Mouse (Mus musculus): ENCODE results near the gene Hhex. TPM values are rescaled to one million over a fixed set of nuclear protein-coding genes. Genes with fewer than 3 reads are reported as not detected.

Gene Hhex
- polyA plus RNA-seq, 1 experiment, result 427 TPM

DNA sequence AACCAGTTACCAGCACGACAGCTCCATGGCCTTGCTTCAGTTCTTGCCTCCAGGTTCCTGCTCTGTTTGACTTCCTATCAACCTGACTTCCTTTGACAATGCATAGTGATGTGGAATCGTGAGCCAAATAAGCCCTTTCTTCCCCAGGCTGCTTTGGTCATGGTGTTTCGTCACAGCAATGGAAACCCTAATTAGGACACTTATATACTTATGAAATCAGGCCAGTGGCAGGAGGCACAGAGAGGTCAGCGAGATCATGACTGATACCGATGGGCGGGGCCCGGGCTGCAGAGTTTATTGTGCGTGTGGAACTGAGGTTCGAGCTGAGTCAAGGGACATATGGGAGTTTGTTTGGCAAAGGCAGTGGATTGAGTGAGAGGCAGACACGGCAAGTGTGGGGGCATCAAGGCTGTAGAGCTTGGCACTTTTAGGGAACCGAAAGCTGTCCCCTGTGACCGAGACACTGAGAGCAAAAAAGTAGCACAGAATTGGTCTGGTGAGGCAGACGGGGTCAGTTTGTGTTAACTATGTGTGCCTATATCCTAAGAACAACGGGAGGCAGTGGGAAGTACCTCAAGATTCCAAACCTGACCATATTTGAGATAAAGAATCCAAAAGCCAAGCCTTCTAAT is 48.1 kb downstream of the Hhex start:
- TF ChIP-seq GATA1 (IDR thresholded peaks at IDR 0.05; ENCODE audit: low read length), result no peak

DNA sequence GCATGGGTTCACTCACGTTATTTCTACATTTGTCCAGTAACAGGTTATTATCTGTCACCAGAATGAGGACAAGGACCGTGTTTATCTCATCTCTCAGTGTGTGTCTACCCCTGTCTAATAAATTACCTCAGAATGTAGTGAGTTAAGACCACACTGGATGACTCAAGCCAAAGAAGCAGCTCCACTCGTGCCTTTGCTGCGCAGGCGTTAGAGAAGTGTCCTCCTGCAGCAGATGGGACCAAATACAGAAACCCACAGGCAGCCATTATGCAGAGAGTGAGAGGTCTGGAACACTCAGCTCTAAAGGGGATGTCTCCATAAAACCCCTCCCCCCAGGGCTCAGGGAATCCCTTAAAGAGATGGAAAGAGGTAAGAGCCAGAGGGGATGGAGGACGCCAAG is 50.2 kb downstream of the Hhex start:
- no peak for TF ChIP-seq GATA1 (IDR thresholded peaks at IDR 0.05; ENCODE audit: low read length)

DNA sequence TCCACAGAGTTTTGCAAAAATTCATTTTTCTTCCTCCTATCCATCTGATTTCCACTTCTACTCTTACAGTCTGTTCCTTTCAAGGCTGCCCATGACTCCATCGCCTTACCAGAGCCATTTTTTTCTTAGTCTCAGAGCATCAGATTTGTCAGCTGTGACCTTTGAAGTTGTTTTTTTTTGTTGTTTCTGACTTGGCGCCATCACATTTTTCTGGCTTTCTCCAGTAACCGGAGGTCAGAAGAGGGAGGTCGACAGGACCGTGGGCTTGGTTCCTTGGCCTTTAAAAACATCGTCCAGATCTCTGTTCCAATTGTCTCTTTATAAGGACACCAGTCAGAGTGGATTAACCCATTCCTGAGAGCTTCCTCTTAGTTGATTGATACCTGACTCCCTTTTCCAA is 52.2 kb downstream of the Hhex start:
- no peak for TF ChIP-seq GATA1 (IDR thresholded peaks at IDR 0.05; ENCODE audit: low read length)

DNA sequence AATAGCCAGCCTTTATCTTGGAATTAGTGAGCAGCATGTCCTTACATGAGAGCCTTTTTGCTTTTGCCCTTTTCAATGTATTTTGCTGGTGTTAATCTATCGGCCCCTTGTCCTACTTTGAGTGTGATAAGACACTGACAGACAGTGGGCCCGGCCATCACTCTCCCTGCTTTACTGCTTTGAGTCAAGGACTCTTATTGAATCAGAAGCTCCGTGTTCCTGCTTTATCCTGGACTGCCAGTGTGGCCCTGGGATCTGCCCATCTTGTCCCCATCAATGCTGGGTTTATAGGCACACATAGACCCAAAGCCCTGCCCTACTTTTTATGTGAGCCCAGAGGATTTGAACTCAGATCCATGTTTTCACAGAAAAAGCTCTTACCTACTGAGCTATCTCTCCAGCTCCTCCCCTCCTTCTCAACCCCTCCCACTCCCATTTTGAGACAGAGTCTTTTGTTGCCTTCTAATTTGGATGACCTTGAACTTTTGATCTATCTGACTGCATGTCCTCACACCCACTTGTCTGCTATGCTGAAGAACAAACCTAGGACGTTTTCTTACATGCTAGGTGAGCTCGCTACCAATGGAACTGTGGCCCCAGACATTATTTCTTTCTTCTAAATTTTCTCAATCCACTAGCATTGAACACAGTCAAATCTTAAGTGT is 53.3 kb downstream of the Hhex start:
- TF ChIP-seq GATA1 (IDR thresholded peaks at IDR 0.05; ENCODE audit: low read length), result no peak

DNA sequence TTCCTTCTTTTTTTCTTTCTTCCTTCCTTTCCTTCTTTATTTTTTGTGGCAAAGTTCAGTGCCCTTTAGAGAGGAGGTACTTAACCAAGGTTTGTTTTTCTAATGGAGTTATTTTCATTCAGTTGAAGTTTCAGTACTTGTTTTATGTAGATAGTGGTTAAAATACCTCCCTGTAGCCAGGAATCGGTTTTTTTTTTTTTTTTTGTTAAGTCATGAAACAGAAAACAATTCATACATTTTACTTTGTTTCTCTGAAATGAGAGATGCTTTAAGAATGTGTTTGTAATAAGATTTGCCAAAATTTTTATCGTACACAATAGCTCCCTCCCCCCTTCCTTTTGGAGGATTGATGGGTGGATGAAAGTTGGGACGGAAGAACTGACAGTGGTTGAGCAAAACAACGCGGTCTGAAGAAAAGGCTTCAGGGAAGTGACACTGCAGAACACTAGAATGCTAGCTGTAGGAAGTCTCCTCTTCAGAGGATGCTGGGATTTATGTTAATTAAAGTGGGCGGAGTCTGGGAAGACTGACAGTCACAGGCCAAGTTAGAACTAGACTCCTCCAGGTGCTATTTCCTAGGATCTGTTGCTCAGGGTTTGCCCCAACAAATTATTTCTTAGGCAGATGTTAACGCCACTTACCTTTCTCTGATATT is 54.1 kb downstream of the Hhex start:
- no peak for TF ChIP-seq GATA1 (IDR thresholded peaks at IDR 0.05; ENCODE audit: low read length)

Other genes starting within 250 kb of the Hhex start
- gene March5, start 227.3 kb upstream of the Hhex start, polyA plus RNA-seq (2012), result 80.3 and 94.2 TPM in 2 replicates
- gene Cpeb3, start 226.2 kb upstream of the Hhex start, polyA plus RNA-seq (2012), result 1.7 TPM in 2 replicates
- gene Ide, start 97.0 kb upstream of the Hhex start, polyA plus RNA-seq (2012), result 5.1 and 6.8 TPM in 2 replicates
- 5.3 and 7.0 TPM in 2 replicates for gene Kif11, start 58.4 kb upstream of the Hhex start, polyA plus RNA-seq (2012)
- 22.3 and 31.0 TPM in 2 replicates for gene Exoc6, start 115.6 kb downstream of the Hhex start, polyA plus RNA-seq (2012)